Mouse (Mus musculus): Measurements from ENCODE around the gene Nras.

Nras gene

DNA sequence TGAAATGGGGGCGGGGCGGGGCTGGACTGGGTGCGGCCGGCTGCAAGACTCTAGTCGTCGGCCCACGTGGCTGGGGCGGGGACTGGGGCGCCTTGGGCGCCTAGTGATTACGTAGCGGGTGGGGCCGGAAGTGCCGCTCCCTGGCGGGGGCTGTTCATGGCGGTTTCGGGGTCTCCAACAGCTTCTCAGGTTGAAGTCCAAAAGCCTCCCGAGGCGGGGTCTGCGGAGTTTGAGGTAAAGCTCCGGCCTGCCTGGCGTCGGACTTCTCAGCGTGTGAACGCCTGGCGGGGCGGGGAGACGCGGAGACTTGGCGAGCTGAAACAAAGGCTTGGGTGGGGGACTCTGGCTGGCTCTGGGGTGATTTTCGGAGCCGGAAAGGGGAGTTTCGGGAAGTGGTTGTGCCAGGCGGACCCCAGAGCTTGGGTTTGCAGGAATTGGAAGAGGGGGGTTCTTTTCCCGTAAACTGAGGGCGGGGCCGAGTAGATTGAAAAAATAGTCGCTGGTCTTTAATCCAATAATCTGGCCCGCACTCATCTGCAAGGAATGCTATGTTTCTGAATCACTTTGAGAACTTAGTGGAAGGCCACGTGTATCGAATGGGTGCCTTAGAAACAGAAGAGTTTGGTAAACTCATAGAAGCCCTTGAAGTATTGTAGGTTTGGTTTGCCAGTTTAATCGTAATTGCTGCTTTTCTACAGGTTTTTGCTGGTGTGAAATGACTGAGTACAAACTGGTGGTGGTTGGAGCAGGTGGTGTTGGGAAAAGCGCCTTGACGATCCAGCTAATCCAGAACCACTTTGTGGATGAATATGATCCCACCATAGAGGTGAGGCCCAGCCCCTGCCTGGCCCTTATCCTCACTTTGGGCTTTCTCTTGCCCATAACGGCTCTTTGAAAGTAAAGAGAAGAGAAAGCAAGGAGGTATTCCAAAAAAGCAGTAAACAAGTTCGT, at the start of gene Nras:
Gene Nras (plus strand): TSS at position 79 of the 951 bp plus-strand sequence.
- peak; percentile 91 to 93 for DNase-seq

DNA sequence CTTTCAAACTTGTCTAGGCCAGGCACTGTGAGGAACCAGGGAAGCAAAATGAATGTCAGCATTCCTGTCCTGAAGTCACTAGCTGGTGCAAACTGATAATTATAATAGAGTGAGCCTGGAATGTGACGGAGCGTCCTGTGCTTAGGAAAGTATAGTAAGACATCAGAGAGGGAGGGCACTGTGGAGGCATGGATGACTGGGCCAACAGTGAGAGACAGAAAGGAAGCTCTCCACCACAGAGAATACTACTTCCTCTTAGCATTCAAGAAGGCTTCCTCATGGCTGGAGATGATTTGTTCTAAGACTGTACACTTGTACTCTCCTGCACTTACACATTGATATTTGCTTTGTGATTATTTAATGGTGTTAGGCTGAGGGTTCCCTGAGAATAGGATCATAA, 40.7 kb upstream of the Nras start:
- no peak for DNase-seq

DNA sequence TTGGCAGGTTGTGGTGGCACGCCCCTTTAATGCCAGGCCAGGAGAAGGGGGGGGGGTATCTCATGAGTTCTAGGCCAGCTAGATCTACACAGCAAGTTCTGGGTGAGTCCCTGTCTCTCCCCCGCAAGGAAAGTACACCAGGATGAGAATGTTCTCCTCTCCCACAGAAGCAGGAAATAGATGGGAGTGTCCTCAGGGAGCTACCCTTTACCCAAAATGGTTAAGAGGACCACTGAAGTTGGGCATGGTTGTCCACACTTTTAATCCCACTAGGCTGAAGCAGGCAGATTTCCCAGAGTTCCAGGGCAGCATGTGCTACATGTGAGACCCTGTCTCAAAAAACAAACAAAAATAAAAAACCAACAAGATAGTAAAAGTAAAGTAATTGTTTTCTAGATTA, 38.6 kb upstream of the Nras start:
- no peak for DNase-seq

DNA sequence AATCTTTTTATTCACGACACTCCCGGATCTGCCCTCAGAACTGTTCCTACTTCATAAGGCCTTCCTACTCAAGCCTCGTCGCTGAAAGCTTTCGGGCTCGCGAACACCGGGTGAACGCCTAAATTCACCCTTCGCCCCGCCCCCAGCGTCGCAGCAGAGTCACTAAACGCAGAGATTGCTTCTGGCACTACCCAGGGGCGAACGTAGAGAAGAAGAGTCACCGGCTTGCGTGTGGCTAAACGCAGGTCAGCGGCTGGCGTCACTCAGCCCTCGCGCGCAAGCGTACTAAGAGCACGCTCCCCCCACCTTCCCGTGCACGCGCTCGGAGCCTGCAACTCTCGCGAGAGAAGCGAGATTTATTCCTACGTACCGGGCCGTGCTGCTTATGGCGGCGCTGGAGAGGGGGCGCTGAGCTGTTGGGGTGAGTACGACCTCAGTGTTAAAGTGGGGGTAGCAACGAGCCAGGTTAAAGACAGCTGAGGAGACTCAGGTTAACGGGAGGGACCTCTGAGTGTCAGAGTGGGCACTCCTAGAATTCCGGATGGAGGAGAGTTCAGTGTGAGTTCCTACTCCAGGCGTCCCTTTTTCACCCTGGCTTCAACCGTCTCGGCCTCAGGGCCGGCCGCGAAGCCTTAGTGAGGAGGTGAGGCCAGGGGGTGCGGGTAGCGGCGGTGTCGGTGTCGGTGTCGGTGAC, 37.7 kb upstream of the Nras start, which contains the start of gene Csde1:
Gene Csde1 (plus strand): TSS at position 178 of the 694 bp plus-strand sequence.
- DNase-seq, result peak; percentile 97 to 98

DNA sequence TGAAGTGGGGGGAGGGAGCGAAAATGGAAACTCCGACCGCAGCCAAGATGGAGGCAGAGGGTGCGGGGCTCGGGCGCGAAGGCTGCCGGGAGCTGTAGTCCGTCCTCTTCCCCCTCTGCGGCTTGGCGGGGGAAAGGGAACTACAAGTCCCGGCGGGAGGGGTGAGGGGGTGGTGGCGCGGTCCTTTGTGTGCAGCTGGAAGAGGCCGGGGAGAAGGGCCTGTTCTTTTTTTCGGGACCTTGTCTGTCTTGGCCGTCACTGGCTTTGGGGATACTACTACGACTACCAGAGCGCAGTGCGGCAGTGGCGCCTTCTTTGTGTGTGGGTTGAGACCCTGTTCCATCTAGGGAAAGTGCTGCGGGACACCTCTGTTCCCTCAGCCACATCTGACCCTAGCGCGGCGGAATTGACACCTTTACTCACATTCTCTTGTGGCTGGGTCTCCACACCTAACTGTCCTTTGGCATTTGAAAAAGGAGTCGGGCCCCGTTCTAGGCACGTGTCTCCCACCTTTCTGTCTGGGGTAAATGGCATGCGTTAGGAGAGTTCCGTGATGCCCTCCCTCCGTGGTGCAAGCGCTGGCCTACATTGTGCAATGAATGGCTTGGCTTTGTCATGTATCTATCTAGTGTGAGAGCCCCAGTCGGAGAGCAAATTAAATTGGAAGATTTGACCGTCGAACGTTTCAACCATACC, 37.0 kb upstream of the Nras start:
- DNase-seq, result peak; percentile 84 to 85

DNA sequence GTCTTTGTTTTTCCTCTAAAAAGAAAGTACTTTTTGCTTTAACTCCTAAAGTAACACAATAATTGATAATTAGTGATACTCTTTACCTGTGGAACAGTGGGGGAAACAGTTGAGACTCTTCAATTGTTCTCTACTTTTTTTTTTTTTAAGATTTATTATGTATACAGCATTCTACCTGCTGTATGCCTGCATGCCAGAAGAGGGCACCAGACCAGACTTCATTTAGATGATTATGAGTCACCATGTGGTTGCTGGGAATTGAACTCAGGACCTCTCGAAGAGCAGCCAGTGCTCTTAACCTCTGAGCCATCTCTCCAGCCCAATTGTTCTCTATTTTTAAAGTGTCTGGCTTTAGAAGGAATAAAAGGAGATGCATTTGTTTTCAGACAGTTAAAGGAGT, 31.9 kb upstream of the Nras start:
- no peak for DNase-seq

DNA sequence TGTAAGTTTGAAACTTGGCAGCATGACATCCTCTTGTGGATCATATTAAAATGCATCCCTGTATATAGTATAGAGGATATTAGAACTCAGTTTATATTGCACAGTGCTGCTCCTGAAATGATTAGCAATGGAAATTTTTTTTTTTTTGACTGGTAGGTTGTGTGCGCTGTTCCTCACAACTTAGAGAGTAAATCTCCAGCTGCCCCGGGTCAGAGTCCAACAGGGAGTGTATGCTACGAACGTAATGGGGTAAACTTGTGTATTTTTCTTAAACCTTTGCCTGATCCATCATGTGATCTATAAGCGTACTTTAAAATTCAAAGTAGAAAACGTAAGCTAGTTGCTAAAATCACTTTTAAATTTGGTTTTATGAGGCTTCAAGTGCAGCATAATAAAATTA, 17.8 kb upstream of the Nras start:
- DNase-seq, result no peak

DNA sequence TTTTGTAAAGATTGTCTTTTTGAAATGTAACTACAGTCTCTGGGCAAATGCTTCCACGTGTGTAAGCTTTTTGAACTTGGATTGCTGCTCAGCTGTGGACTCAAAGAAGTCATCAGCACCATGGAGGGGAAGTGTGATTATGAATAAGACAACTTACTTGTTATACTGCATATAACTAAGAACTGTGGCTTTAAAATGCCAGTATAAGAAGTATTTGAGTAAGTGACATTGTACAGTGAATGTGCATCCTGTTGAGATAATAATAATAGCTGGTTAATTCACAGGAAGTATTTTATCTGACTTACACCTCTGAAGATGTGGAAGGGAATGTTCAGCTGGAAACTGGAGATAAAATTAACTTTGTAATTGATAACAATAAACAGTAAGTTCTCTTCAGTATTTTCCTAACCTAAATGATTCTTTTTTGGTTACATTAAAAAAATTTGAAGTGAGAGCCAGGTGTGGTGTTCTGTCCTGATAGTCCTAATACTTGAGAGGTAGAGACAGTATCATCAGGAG, 17.2 kb upstream of the Nras start:
- DNase-seq, result no peak

DNA sequence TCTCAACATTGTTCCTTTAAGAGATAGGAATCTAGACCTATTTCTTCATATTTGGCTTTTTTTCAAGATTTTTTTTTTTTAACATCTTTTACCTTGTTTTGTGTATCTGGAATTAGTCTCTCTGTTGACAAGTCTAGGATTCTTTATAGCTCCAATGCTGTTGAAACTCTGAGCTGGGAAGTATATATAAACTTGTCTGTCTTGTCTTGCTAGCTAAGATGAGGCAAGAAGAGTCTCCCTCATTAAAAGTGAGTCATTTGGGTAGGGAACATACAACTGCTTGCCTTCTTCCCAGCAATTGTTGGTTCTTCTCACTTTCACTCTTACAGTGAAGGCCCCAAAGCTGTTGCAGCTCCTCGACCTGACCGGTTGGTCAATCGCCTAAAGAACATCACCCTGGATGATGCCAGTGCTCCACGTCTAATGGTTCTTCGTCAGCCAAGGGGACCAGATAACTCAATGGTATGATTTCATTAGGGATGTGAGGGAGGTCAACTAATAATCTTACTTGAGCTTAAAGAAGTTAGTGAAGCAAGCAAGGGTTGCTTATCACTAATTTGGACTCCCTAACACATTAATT, 2.0 kb upstream of the Nras start:
- no peak for DNase-seq

DNA sequence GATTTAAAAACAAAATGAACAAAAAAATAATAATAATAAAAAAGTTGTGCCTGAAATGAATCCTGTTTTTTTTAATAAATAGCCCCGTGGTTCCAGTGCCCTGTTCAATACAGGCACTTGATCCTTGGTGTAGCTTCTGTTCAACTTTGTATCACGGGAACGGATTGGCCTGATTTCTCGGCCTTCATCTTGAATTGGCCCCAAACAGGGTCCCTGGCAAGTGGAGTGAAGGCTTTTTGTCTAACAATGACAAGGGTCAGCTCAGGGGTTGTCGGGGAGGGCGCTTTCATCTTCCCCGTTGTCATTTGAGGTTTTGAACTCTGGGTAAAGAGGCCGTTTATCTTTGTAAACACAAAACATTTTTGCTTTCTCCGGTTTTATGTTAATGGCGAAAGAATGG, 333 bp upstream of the Nras start:
- DNase-seq, result no peak

DNA sequence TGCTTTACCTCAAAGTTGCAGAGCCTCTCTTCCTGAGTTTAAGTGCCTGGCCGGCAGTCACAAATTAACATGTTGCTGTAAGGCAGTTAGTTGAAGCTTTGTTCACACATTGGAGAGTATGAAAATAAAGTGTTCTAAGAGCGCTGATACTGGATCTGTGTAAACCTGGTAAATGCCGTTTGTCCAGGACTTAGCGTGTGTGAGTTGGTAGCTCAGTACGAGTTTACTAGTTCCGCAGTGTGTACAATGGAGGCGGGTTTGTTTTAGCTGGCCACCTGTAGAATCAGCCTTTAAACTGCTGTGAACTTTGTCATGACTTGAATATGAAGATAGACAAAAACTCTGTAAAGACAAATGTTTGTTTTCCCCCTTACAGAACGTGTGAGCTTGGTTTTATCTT, 8.8 kb downstream of the Nras start:
- DNase-seq, result no peak

DNA sequence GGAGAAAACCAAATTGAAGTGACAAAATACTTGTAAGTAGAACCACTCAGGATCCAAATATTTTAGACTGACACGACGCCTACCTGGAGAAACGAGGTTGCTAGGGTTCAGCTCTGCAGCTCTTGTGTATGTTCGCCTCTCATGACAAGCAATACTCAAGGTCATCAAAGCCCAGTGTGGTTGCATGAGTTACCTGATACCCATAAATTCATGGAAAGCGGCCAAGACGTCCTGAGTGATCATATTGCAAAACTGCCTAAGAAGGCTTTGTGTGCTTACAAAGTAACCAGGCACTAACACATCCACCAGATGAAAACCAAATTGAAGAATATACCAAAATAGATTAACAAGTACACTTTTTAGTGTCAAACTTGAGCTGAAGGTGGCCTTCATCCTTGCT, 10.9 kb downstream of the Nras start:
- no peak for DNase-seq

DNA sequence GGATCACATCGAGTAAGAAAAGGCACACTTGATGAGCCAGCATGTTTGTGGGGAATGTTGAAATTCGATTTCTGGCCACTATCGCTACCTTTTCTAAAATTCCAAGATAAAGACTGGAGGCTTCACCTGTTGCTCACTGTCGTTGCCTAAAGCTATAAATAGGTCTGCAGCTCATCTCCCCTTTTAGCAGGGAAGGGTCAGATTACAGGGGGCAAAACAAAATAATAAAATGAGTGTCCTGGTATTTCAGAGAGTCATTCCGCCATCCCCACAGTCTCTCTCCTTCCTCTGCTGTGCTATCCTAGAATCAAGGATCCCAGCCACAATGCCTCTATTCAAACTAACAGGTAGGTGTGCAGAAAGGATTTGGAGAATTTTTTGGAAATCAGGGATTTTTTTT, 15.7 kb downstream of the Nras start, which contains the start of gene Ampd1:
Gene Ampd1 (plus strand): TSS at position 244 of the 400 bp plus-strand sequence.
- DNase-seq, result no peak

DNA sequence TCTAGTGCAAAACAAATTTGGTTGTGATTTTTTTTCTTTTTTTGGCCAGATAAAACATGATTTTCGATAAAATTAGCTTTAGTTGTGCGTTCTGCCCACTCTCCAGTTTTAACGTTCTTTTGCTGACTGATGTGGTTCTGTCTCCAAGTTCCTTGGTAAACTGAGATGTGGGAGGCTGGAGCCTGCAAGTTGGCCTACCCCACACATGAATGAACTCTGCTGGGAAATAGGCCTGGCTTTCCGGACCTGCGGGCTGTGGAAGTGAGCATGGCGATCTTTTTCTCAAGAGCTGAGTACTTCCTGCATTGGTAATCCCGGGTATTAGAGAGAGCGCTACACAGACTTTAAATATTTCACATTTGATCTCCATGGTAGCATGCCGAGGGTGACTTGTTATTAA, 17.8 kb downstream of the Nras start:
- no peak for DNase-seq

DNA sequence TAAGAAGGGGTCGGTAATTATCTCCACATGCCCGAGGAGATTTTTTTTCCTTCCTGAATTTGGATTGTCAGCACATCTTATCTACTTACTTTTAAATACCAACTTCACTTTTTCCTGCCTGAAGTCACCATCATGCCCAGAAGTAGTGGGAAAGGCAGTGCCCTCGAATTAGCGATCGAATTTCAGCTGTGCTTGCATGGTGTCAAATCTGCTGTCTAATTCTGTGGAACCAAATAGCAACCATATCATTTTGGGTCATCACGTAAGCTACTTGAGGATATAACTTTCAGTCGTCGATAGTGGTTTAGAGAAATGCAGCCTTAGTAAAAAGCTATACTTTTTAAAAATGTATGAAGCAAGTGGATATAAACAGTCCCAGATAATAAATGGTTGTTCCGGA, 18.4 kb downstream of the Nras start:
- DNase-seq, result no peak

DNA sequence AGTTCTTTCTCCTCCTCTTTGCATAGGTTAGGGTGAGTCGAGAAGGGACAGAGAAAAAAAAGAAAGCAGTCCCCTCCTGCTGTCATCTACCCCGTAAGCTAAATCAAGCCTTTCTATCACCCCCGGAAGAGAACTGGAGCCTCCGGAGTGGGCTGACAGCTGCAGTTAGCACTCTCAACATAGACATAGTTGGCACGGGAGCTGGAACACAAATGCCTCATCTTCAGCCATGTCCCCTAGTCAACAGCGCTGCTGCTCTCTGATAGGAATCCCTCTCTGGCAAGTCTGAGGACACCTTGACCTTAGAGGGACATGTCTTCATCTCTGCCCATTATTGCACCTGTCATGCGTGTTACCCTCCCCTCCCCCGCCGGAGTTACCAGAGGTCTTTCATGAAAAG, 21.2 kb downstream of the Nras start:
- no peak for DNase-seq

DNA sequence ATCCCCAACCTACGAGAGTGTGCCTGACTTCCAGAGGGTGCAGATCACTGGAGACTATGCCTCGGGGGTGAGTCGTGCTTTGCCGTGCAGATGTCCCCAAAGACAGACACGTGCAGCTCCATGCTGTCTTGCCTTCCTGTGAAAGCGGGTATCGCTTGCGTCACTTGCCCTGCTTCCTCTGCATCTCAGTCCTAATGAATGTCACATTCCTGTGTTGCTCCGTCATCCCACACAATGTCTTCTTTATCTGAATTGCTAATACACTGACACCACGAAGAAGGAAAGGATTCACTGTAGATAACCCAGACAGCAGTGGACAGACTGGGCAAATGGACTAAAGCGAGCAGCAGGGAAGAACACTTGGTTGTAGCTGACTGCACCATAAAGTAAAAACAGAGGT, 23.0 kb downstream of the Nras start:
- no peak for DNase-seq

DNA sequence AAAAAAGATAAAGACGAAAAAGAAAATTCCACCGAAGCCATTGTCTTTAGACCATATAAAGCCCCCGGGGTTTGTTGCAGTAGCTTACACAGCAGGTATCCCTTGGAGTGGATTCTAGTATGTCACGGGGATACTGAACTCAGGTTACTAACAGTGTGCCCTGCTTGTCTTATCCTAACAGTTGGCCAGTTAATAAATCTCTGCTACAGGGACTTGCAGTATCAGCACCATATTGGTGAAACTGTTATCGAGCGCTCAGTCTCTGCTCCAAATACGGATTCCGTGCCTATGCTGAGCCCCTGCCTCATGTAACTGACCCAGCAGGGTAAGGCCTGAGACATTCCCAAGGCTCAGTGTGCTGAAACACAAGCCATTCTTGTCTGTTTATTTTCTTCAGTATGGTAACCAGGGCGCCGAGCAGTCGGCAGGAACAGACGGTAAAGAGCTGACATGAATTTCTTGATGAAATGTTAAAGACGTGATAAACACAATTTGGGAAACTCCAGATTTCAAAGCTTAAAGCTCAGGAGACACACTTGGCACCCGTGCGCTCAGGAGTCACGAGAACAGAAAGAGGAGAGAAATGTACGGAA, 23.9 kb downstream of the Nras start:
- no peak for DNase-seq

DNA sequence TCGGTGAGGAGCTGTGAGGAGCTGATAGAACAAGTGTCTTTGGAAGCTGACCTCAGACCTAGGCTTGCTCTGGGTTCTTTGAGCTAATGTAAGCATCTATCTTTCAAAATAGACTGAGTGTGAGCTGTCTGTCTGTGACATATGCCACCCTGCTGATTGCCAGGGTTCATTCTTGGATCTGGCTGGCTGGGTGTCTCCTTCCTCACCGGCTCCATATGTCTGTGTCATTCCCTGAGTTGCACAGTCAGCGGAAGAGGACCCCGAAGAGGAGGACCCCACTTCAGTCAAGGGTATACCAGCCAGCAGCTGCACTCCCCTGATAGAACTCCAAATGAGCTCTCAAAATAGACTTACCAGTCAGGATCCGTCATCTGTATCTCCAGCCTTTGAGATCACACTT, 24.7 kb downstream of the Nras start:
- DNase-seq, result no peak

DNA sequence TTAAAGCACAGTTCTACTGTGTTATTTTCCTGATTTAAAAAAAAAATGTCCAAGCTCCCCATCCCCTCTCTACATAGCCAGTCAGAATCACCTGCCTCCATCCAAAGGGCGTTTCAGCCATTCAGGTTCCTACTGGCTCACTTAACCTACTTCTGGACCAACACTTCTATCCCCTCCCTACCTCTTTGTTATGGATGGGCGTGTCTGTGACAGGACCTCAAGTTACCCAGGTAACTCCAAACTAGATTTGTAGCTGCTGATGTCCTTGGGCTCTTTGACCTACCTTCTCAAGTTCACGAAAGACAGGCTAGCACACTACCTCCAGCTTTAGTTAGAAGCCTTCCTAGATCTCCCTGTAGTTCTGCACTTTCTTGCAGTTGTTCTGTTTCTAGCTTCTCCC, 27.9 kb downstream of the Nras start:
- DNase-seq, result no peak

DNA sequence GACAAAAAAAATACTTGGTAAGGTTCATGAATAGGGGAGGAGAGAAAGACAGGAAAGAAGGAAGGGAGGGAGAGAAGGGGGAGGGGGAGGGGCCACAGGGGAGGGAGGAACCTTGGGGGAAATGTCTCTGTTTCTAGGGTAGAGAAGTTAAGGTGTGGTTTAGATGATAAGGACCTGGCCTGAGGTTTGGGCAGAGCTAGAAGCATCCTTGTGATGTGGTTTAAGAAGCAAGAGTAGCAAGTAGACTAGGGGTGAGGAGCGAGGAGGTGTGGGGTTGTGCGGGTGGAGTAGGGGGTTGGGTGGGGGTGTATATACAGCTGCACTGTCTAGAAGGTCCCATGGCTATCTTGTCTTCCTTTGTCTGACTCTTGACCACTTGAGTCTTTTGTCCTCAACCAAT, 33.7 kb downstream of the Nras start:
- no peak for DNase-seq

DNA sequence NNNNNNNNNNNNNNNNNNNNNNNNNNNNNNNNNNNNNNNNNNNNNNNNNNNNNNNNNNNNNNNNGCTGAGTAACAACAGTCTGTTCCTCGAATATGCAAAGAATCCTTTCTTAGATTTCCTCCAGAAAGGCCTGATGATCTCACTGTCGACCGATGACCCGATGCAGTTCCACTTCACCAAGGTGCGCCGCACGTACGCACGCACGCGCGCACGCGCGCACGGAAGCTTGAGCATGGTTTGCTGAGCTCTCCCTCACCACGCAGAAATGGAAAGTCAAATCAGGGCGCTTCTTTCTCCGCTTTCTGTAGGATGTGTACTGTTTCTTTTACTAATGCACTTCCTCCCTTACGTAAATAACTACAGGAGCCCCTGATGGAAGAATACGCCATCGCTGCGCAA, 40.6 kb downstream of the Nras start:
- DNase-seq, result no peak

DNA sequence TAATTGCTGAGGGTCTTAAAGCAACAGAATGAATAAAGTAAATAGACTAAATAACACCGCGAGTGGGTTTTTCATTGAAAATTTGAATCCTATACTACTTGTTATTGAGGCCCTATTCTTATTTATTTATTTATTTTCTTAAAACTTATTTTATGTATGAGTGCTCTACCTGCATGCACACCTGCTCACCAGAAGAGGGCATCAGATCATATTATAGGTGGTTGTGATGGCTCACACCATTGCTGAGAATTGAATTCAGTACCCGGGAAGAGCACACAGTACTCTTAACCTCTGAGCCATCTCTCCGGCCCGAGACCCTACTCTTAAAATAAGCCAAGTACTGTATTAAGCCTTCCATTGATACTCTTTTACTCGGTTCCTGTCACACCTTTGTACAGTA, 41.6 kb downstream of the Nras start:
- no peak for DNase-seq

Measured in kidney, adult 8-10 months (tissue).